Mouse (Mus musculus) testis, adult 2 months (tissue): ENCODE measurements around the gene Mgll.

Source experiments
- CTCF ChIP-seq: fragments of 200-500 bp; IDR thresholded peaks from 2 replicates; pipeline ENCODE4 v1.5.1; 2012; ENCODE audit warnings: low read depth, mild to moderate bottlenecking, inconsistent platforms, low read length, moderate library complexity; ENCODE audit not compliant: control insufficient read depth, insufficient read depth, insufficient replicate concordance
- POLR2A ChIP-seq: fragments of 200-500 bp; IDR thresholded peaks from 2 replicates; pipeline ENCODE4 v1.6.1; 2012; ENCODE audit warnings: low read depth, mild to moderate bottlenecking, inconsistent platforms, low read length, moderate library complexity; ENCODE audit not compliant: control insufficient read depth

- TF ChIP-seq CTCF (no peak), POLR2A (no peak)
These were observed 33.9 kb downstream of the Mgll start for GRCm38 (mm10) chr6:88758074-88758473.
